Mouse (Mus musculus): ENCODE measurements around the gene Rin2. TPM values are rescaled to one million over a fixed set of nuclear protein-coding genes. Genes with fewer than 3 reads are reported as not detected.
"Not testable (repeated sequence)": the region's sequence is repeated elsewhere in the genome, so short reads cannot be mapped to it uniquely, and the experiment has no call there.

Gene Rin2
- total RNA-seq, 2 experiments from 2014 or later, result 17.5 to 22.2 TPM

GRCm38 (mm10) chr2:145873953-145874352, 198.9 kb downstream of the Rin2 start:
- no peak for DNase-seq (ENCODE audit: extremely low spot score in 1 of 2, low spot score in 2 of 2)
- intact Hi-C loops (cut with DNase I), result no loop called here

DNA sequence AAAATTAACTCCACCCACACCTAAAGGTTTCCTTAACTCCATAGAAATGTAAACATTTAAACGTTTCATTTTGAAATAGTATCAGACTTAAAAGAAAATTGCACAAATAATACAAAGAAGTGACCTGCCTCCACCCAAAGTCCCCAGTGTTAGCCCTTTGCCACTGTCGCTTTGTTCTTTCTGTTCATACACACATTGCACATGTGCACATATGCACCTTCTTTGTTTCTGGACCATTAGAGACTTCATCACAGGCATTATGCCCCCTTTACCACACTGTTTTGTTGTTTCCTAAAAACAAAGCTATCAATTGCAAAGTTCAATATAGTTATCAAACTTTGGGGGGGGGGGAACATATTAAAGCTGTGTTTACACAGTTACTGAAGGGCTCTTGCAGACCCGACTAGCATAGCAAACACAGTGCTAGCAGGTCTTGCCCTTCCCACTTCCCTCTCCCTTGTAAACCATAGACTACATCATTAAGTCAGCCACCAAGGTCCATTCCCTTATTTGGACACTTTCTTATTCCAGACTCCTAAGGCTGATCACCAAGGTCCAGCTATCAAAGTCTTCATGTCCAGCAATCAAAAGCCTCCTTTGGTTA, 200.0 kb downstream of the Rin2 start:
- intact Hi-C loops (cut with DNase I), result no loop called here
- DNase-seq (ENCODE audit: extremely low spot score in 1 of 2, low spot score in 2 of 2), result no peak

- intact Hi-C loops (cut with DNase I), result no loop called here
- no peak for DNase-seq (ENCODE audit: extremely low spot score in 1 of 2, low spot score in 2 of 2)
These were observed 202.2 kb downstream of the Rin2 start for GRCm38 (mm10) chr2:145877191-145877590.

GRCm38 (mm10) chr2:145880887-145881747, 206.1 kb downstream of the Rin2 start:
- DNase-seq (ENCODE audit: extremely low spot score in 1 of 2, low spot score in 2 of 2), result no peak
- intact Hi-C loops (cut with DNase I), result loop anchor here (5.0 kb wide), 1 partner anchor 184 kb away; no protein-coding TSS in a partner anchor

DNA sequence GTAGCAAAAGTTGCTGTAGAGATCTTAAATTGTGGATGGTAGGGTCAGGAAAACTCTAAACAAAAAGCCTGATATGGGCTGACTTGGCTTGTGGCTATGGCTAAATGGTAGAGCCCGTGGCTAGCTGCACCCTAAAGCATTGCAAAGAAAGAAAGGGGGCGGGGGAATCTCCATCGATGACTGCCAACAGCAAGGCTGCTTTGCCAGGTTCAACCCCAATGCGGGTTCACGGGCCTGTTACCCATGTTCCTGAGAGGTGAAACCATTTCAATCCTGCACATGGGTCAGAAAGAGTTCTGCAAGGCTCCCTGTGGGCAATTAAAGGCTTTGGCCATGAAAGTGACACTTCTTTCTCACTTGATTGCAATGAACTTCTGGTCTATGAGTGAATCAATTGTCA, 206.9 kb downstream of the Rin2 start:
- no peak for DNase-seq (ENCODE audit: extremely low spot score in 1 of 2, low spot score in 2 of 2)
- intact Hi-C loops (cut with DNase I), result loop anchor here (5.0 kb wide), 1 partner anchor 185 kb away; no protein-coding TSS in a partner anchor

DNA sequence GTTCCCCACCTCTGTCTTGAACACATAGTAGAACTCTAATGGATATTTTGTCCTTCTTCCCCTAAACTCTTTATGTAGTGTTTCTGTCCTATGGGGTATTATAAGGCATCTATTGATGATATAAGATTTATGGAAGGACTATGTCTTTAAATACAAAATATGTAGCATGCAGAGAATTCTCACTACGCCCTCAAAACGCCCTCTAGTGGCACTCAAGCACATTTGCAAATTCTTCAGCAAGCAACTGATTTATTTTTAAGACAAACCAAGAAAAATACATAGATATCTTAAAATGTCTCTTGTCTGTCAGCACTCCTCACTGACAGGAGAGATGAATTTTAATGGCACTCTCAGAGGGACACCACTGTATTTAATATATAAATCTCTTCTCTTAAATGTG, 207.4 kb downstream of the Rin2 start:
- intact Hi-C loops (cut with DNase I), result loop anchor here (5.0 kb wide), 1 partner anchor 185 kb away; no protein-coding TSS in a partner anchor
- DNase-seq (ENCODE audit: extremely low spot score in 1 of 2, low spot score in 2 of 2), result no peak

- no peak for DNase-seq (ENCODE audit: extremely low spot score in 1 of 2, low spot score in 2 of 2)
- intact Hi-C loops (cut with DNase I), result loop anchor here (5.0 kb wide), 1 partner anchor 187 kb away; no protein-coding TSS in a partner anchor
These were observed 209.3 kb downstream of the Rin2 start for GRCm38 (mm10) chr2:145884036-145884912.

DNA sequence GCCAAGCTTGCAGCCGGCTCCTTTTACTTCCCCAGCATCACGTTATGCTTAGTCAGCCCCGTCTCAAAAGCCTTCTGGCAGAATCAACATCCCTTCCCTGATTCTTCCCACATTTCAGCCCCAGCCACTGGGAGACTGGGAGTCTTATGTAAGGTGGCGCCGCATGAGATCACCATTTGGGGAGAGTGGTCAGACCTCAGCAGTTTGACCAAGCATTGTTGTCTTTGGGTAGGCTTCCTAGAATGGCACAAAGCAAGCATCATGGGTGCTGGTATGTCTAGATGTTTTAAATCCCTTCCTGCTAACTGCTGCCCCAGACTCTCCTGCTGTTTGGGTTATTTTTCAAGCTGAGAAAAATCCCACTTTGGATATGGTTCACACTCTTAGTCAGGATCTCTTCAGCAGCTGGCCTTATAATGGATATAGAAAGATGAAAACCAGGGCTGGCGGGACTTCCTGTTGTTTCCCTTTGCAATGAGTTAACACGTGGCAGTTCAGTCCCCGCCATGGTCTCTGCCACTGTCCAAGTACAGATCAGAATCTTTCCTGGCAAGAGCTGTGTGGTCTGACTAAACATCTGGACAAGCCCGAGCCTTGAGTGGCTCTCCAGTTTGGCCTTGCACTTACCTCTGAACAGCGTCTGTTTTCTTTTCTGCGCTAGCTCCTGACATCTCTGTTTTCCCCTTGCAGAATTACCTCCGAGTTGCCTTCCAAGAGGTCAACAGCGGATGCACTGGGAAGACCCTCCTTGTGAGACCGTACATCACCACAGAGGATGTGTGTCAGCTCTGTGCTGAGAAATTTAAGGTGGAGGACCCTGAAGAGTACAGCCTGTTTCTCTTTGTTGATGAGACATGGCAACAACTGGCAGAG, 210.1 kb downstream of the Rin2 start:
- DNase-seq (ENCODE audit: extremely low spot score in 1 of 2, low spot score in 2 of 2), result no peak
- intact Hi-C loops (cut with DNase I), result loop anchor here (5.0 kb wide), 1 partner anchor 188 kb away; no protein-coding TSS in a partner anchor

DNA sequence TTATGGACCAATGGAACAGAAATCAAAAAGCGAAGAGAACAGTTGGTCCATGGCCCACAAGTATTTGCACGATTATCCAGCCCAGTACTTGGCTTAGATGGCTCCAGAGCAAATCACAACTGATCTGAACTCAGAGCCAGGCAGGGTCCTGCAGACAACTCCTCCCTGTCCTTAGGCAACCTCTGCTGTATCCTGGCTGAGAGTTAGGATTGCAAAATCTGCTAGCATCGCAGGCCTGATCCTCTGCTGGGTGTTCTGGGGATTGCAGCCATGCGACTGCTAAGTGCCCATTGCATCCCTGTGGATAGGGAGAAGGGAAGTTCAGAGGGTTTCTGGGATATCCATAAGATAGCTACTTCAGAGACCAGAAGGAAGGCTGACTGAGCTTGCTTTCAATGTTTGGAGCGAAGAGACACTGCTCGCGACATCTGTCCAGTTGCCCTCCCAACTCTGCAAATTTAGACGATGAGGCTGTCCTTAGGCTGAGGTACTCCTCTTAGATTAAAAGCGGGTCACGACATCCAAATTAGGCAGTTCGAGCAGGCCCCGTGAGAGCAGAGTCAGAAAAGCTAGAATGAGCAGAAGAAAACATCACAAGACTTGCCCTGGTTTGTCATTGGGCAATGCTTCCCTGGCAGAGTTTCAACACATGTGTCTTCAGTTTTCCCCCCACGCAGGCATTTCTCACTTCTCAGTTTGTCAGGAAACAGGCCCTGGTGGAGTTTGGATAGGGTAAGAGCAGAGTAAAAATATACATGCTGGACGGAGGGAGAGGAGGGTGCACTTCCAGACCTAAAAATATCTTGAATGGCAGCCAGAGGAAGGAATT, 213.1 kb downstream of the Rin2 start:
- intact Hi-C loops (cut with DNase I), result no loop called here
- DNase-seq (ENCODE audit: extremely low spot score in 1 of 2, low spot score in 2 of 2), result peak; percentile 70 to 73

GRCm38 (mm10) chr2:145888766-145889480, 213.9 kb downstream of the Rin2 start:
- no peak for DNase-seq (ENCODE audit: extremely low spot score in 1 of 2, low spot score in 2 of 2)
- intact Hi-C loops (cut with DNase I), result no loop called here

GRCm38 (mm10) chr2:145890571-145890970, 215.6 kb downstream of the Rin2 start:
- intact Hi-C loops (cut with DNase I), result no loop called here
- DNase-seq (ENCODE audit: extremely low spot score in 1 of 2, low spot score in 2 of 2), result no peak

GRCm38 (mm10) chr2:145893756-145894155, 218.7 kb downstream of the Rin2 start:
- no peak for DNase-seq (ENCODE audit: extremely low spot score in 1 of 2, low spot score in 2 of 2)
- intact Hi-C loops (cut with DNase I), result no loop called here

DNA sequence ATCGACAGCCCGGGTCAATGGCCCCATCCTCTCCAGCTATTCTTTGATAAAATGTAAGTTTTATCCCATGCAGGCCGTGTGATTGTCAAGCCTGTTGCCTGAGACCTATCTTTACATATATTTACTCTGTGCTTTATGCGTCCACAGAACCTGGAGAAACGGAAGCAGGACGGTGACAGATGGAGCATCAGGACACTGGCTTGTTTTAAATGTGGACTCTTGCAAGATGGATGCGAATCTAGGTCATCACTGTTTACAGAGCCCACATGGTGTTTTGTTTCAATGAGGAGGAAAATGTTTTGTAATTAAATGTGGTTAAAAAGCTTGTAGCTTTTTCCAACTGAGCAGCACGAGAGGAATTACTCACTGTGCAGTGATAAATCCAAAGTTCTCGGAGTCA, 223.1 kb downstream of the Rin2 start:
- intact Hi-C loops (cut with DNase I), result no loop called here
- no peak for DNase-seq (ENCODE audit: extremely low spot score in 1 of 2, low spot score in 2 of 2)

DNA sequence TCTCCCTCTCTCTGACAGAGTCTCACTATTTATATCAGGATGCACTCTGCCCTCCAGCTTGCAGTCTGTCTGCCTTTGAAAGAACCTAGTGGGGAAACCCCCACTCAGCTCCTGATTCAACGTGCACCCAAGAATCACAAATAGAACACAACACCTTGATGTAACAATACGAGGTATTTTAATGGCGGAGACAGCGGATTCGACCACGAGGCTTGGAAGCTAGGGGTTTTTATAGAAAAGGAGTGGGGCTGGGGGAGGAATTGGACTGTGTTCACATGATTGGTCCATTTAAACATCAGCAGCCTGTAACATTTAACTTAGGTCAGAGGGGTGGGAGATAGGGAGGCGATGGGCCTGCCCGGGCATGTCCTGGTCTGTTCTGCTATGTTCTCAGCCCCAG, 225.3 kb downstream of the Rin2 start:
- intact Hi-C loops (cut with DNase I), result loop anchor here (5.0 kb wide), 1 partner anchor 198 kb away; no protein-coding TSS in a partner anchor
- not testable (repeated sequence) for DNase-seq (ENCODE audit: extremely low spot score in 1 of 2, low spot score in 2 of 2)

GRCm38 (mm10) chr2:145901861-145902260, 226.8 kb downstream of the Rin2 start, which contains the start of gene Naa20:
Naa20 (plus strand) TSS chr2:145902099.
- DNase-seq (ENCODE audit: extremely low spot score in 1 of 2, low spot score in 2 of 2), result no peak
- intact Hi-C loops (cut with DNase I), result loop anchor here (5.0 kb wide), 1 partner anchor 200 kb away; no protein-coding TSS in a partner anchor

GRCm38 (mm10) chr2:145903061-145903901, 228.3 kb downstream of the Rin2 start:
- intact Hi-C loops (cut with DNase I), result loop anchor here (5.0 kb wide), 1 partner anchor 201 kb away; no protein-coding TSS in a partner anchor
- DNase-seq (ENCODE audit: extremely low spot score in 1 of 2, low spot score in 2 of 2), result peak; percentile 90 to 95
